Mouse (Mus musculus) monocyte, adult 2 months (primary cell): ENCODE results near the gene Patj.
"Not testable (repeated sequence)": the region's sequence is repeated elsewhere in the genome, so short reads cannot be mapped to it uniquely, and the experiment has no call there.

Experiments
- DNase-seq, 2 experiments: peaks; one replicate each; pipeline ENCODE4 v3.0.0; 2022; ENCODE audit warnings: low spot score in 2 of 2, low read depth in 1 of 2

Patj gene

GRCm38 (mm10) chr4:98567457-98567856 is 171.9 kb downstream of the Patj start:
- DNase-seq = no peak

- no peak for DNase-seq
These were observed 174.3 kb downstream of the Patj start for GRCm38 (mm10) chr4:98569904-98570303.

GRCm38 (mm10) chr4:98577275-98577674 is 181.7 kb downstream of the Patj start:
- no peak for DNase-seq

- DNase-seq = no peak
These were observed 182.5 kb downstream of the Patj start for GRCm38 (mm10) chr4:98577957-98578541.

- no peak for DNase-seq
These were observed 185.9 kb downstream of the Patj start for GRCm38 (mm10) chr4:98581456-98581855.

GRCm38 (mm10) chr4:98584023-98584422 is 188.4 kb downstream of the Patj start:
- no peak for DNase-seq

- DNase-seq = no peak
These were observed 190.7 kb downstream of the Patj start for GRCm38 (mm10) chr4:98586303-98586702.

- no peak for DNase-seq
These were observed 192.1 kb downstream of the Patj start for GRCm38 (mm10) chr4:98587686-98588085.

GRCm38 (mm10) chr4:98593961-98594360 is 198.4 kb downstream of the Patj start:
- DNase-seq = no peak

- no peak for DNase-seq
These were observed 203.0 kb downstream of the Patj start for GRCm38 (mm10) chr4:98598546-98598971.

- DNase-seq = no peak
These were observed 203.8 kb downstream of the Patj start for GRCm38 (mm10) chr4:98599358-98599757.

GRCm38 (mm10) chr4:98603131-98603530 is 207.5 kb downstream of the Patj start:
- no peak for DNase-seq

GRCm38 (mm10) chr4:98610501-98610900 is 214.9 kb downstream of the Patj start:
- no peak for DNase-seq

GRCm38 (mm10) chr4:98614395-98614794 is 218.8 kb downstream of the Patj start:
- DNase-seq = no peak

GRCm38 (mm10) chr4:98619199-98619598 is 223.6 kb downstream of the Patj start:
- no peak for DNase-seq

GRCm38 (mm10) chr4:98620986-98621784 is 225.6 kb downstream of the Patj start:
- no peak for DNase-seq

- no peak for DNase-seq
These were observed 226.6 kb downstream of the Patj start for GRCm38 (mm10) chr4:98622180-98622579.

GRCm38 (mm10) chr4:98622996-98623673 is 227.6 kb downstream of the Patj start:
- DNase-seq = no peak

- DNase-seq = no peak
These were observed 232.7 kb downstream of the Patj start for GRCm38 (mm10) chr4:98628286-98628685.

- DNase-seq = not testable (repeated sequence)
These were observed 233.6 kb downstream of the Patj start for GRCm38 (mm10) chr4:98629217-98629616.

GRCm38 (mm10) chr4:98635140-98635837 is 239.7 kb downstream of the Patj start:
- DNase-seq = no peak
